ENCODE assay signal across 22 mouse cellular contexts in genomic region chr19:59354906-59355305, GRCm38 (mm10). TPM values are rescaled to one million over a fixed set of nuclear protein-coding genes. Genes with fewer than 3 reads are reported as not detected.
DNase-seq lines count a peak whose midpoint lies in the region; ATAC-seq and TF ChIP-seq lines count a peak whose summit lies in the region.
"Had no signal": no experiment of that assay in that cellular context is flagged by ENCODE, and none has a peak within 500 bp of the region (broad histone marks: within the 10 kb centered on the region; RNA-seq: fewer than 3 reads in every experiment).

No protein-coding gene starts in this region.

- H3K4me3 ChIP-seq in neural tube, embryonic 15.5 days (replicated peaks), result no peak overlapping the region
- no peak overlapping the region for H3K4me3 ChIP-seq in liver, embryonic 16.5 days (ENCODE audit: low read depth, low read length)
- no peak overlapping the region for H3K4me3 ChIP-seq in thymus, adult 2 months (ENCODE audit: control insufficient read depth, insufficient read depth, low read length)
- no peak overlapping the region for H3K4me3 ChIP-seq in limb, embryonic 10.5 days
- no peak overlapping the region for H3K4me3 ChIP-seq in hindbrain, embryonic 14.5 days (replicated peaks; ENCODE audit: low read length)
- H3K4me3 ChIP-seq: embryonic facial prominence, embryonic 13.5 days; forebrain, embryonic 13.5 days; gastrocnemius, adult 2 months; heart, embryonic 15.5 days; hindbrain, embryonic 10.5 days; hindbrain, embryonic 15.5 days had no signal

- no peaks in the 10 kb centered on the region for H3K4me1 ChIP-seq in neural tube, embryonic 15.5 days
- peaks cover 50% of the 10 kb centered on the region for H3K4me1 ChIP-seq in liver, embryonic 16.5 days (ENCODE audit: control insufficient read depth, low read depth, low read length)
- peaks cover 4% of the 10 kb centered on the region for H3K4me1 ChIP-seq in thymus, adult 2 months (replicated peaks; ENCODE audit: control insufficient read depth, insufficient read depth, low read length)
- no peaks in the 10 kb centered on the region for H3K4me1 ChIP-seq in limb, embryonic 10.5 days
- no peaks in the 10 kb centered on the region for H3K4me1 ChIP-seq in hindbrain, embryonic 14.5 days (replicated peaks; ENCODE audit: control insufficient read depth, insufficient read depth, low read length)
- H3K4me1 ChIP-seq: embryonic facial prominence, embryonic 13.5 days; forebrain, embryonic 13.5 days; hindbrain, embryonic 15.5 days had no signal

- no peak for ATAC-seq in neural tube, embryonic 15.5 days (ENCODE audit: low FRiP score)
- peak; percentile 68 for ATAC-seq in liver, embryonic 16.5 days (ENCODE audit: low read depth)
- ATAC-seq in hindbrain, embryonic 14.5 days (ENCODE audit: low FRiP score), result no peak
- ATAC-seq: activated CD4-positive, CD25-positive, alpha-beta regulatory T cell, adult 4 months; forebrain, embryonic 13.5 days; Patski had no signal

- TF ChIP-seq POLR2A in thymus, adult 2 months (IDR thresholded peaks at IDR 0.05; ENCODE audit: control insufficient read depth, extremely low read depth, insufficient read depth, low read length, poor library complexity), result no peak

- WGBS in neural tube, embryonic 15.5 days, result 74% methylated on average over 2 of the region's 2 CpGs
- 22% methylated on average over 2 of the region's 2 CpGs for WGBS in liver, embryonic 16.5 days (ENCODE audit: insufficient replicate concordance)
- 88% methylated on average over 2 of the region's 2 CpGs for WGBS in thymus, adult 2 months
- WGBS in limb, embryonic 10.5 days, result 55% methylated on average over 2 of the region's 2 CpGs
- WGBS in hindbrain, embryonic 14.5 days, result 76% methylated on average over 2 of the region's 2 CpGs

- no peak overlapping the region for H3K27ac ChIP-seq in neural tube, embryonic 15.5 days (replicated peaks)
- no peak overlapping the region for H3K27ac ChIP-seq in liver, embryonic 16.5 days (ENCODE audit: low read length)
- no peak overlapping the region for H3K27ac ChIP-seq in thymus, adult 2 months (ENCODE audit: control insufficient read depth, insufficient read depth, low read length)
- no peak overlapping the region for H3K27ac ChIP-seq in limb, embryonic 10.5 days
- H3K27ac ChIP-seq in hindbrain, embryonic 14.5 days, result no peak overlapping the region
- H3K27ac ChIP-seq: embryonic facial prominence, embryonic 13.5 days; forebrain, embryonic 13.5 days; gastrocnemius, adult 2 months; heart, embryonic 15.5 days; hindbrain, embryonic 10.5 days; hindbrain, embryonic 15.5 days had no signal

- H3K36me3 ChIP-seq in neural tube, embryonic 15.5 days, result no peaks in the 10 kb centered on the region
- no peaks in the 10 kb centered on the region for H3K36me3 ChIP-seq in liver, embryonic 16.5 days (ENCODE audit: control insufficient read depth, insufficient read depth)
- H3K36me3 ChIP-seq in thymus, adult 2 months (ENCODE audit: control insufficient read depth, insufficient read depth, low read length), result no peaks in the 10 kb centered on the region
- H3K36me3 ChIP-seq in limb, embryonic 10.5 days, result no peaks in the 10 kb centered on the region
- H3K36me3 ChIP-seq in hindbrain, embryonic 14.5 days (replicated peaks; ENCODE audit: control insufficient read depth, insufficient read depth), result no peaks in the 10 kb centered on the region
- H3K36me3 ChIP-seq: embryonic facial prominence, embryonic 13.5 days; heart, embryonic 15.5 days; hindbrain, embryonic 10.5 days; hindbrain, embryonic 15.5 days had no signal

- DNase-seq in heart, adult 11 months, result peak; percentile 65
- no peak for DNase-seq in heart, postnatal 25 days (ENCODE audit: low spot score)
- peak; percentile 8 for DNase-seq in neural tube, embryonic 10.5 days (ENCODE audit: extremely low spot score, low spot score)
- no peak for DNase-seq in thymus, adult 2 months
- DNase-seq in limb, embryonic 10.5 days (ENCODE audit: low spot score), result no peak
- DNase-seq in hindbrain, embryonic 14.5 days (ENCODE audit: low spot score), result no peak
- DNase-seq: adrenal gland, postnatal 14 days; cerebellum, adult 11-12 months; cerebellum, adult 9-11 months; cerebellum, postnatal 36 days; gastrocnemius, adult 2 months; gastrocnemius, postnatal 25 days; heart, postnatal 14 days had no signal

- no peaks in the 10 kb centered on the region for H3K9me3 ChIP-seq in neural tube, embryonic 15.5 days (replicated peaks)
- H3K9me3 ChIP-seq in liver, embryonic 16.5 days (replicated peaks; ENCODE audit: control insufficient read depth, low read length), result no peaks in the 10 kb centered on the region
- no peaks in the 10 kb centered on the region for H3K9me3 ChIP-seq in limb, embryonic 10.5 days (replicated peaks)
- H3K9me3 ChIP-seq in hindbrain, embryonic 14.5 days (ENCODE audit: control insufficient read depth, low read length), result no peaks in the 10 kb centered on the region
- H3K9me3 ChIP-seq: embryonic facial prominence, embryonic 13.5 days; forebrain, embryonic 13.5 days; heart, embryonic 15.5 days; hindbrain, embryonic 10.5 days; hindbrain, embryonic 15.5 days had no signal

- no peaks in the 10 kb centered on the region for H3K27me3 ChIP-seq in neural tube, embryonic 15.5 days (replicated peaks)
- H3K27me3 ChIP-seq in liver, embryonic 16.5 days (ENCODE audit: control insufficient read depth, insufficient read depth, low read depth, low read length), result no peaks in the 10 kb centered on the region
- H3K27me3 ChIP-seq in thymus, adult 2 months (ENCODE audit: control insufficient read depth, insufficient read depth, low read length), result no peaks in the 10 kb centered on the region; the same call in 1 of the 2 replicates
- H3K27me3 ChIP-seq in limb, embryonic 10.5 days (ENCODE audit: low read depth, poor library complexity, severe bottlenecking), result 0 out of 2 replicates have a peak, but pooled peaks cover 5% of the 10 kb centered on the region
- no peaks in the 10 kb centered on the region for H3K27me3 ChIP-seq in hindbrain, embryonic 14.5 days (ENCODE audit: control insufficient read depth, insufficient read depth, low read length)
- H3K27me3 ChIP-seq: forebrain, embryonic 13.5 days; hindbrain, embryonic 15.5 days had no signal

- no peak overlapping the region for H3K4me2 ChIP-seq in neural tube, embryonic 15.5 days
- no peak overlapping the region for H3K4me2 ChIP-seq in liver, embryonic 16.5 days (ENCODE audit: low read depth, low read length)
- H3K4me2 ChIP-seq in hindbrain, embryonic 14.5 days (replicated peaks), result no peak overlapping the region
- H3K4me2 ChIP-seq: embryonic facial prominence, embryonic 13.5 days; forebrain, embryonic 13.5 days; heart, embryonic 15.5 days; hindbrain, embryonic 15.5 days had no signal

- no peak overlapping the region for H3K9ac ChIP-seq in neural tube, embryonic 15.5 days (replicated peaks)
- H3K9ac ChIP-seq in liver, embryonic 16.5 days (ENCODE audit: low read depth, low read length), result no peak overlapping the region; the same call in 1 of the 2 replicates
- H3K9ac ChIP-seq in hindbrain, embryonic 14.5 days, result no peak overlapping the region
- H3K9ac ChIP-seq: embryonic facial prominence, embryonic 13.5 days; forebrain, embryonic 13.5 days; heart, embryonic 15.5 days; hindbrain, embryonic 15.5 days had no signal

- no peak for TF ChIP-seq CTCF in thymus, adult 2 months (IDR thresholded peaks at IDR 0.05; ENCODE audit: borderline replicate concordance, control insufficient read depth, extremely low read depth, insufficient read depth, low read length, poor library complexity)

- intact Hi-C loops in heart, postnatal 25 days (cut with DNase I), result no loop called here

RNA-seq across cellular contexts. Expression of gene Pdzd8, which starts 9.3 kb away (rescaled TPM):
- total RNA-seq in heart, postnatal 25 days (2021), result 10 to 100 TPM; 23.0 to 25.1 TPM
- 10.0 and 10.4 TPM in 2 replicates for polyA plus RNA-seq in neural tube, embryonic 15.5 days (2015; fragmentation: Nextera tagmentation; extraction: Ambion mirVana)
- polyA plus RNA-seq in liver, embryonic 16.5 days (2015; fragmentation: Nextera tagmentation; extraction: Ambion mirVana), result 3.1 and 3.3 TPM in 2 replicates
- 14.9 and 19.3 TPM in 2 replicates for polyA plus RNA-seq in thymus, adult 2 months (2012; rRNA removed)
- 10.7 and 12.4 TPM in 2 replicates for polyA plus RNA-seq in limb, embryonic 10.5 days (2016; fragmentation: Nextera tagmentation; extraction: Ambion mirVana)
- polyA plus RNA-seq in hindbrain, embryonic 14.5 days (2014; fragmentation: Nextera tagmentation; extraction: Ambion mirVana), result 17.5 and 18.6 TPM in 2 replicates

RNA-seq across cellular contexts. Expression of gene Rps12-ps3, which starts 32.8 kb away (rescaled TPM):
- 100 to 1,000 TPM; 247 to 305 TPM for total RNA-seq in heart, postnatal 25 days (2021)
- polyA plus RNA-seq in neural tube, embryonic 15.5 days (2015; fragmentation: Nextera tagmentation; extraction: Ambion mirVana), result 4.0 and 5.5 TPM in 2 replicates
- 14.1 and 14.7 TPM in 2 replicates for polyA plus RNA-seq in liver, embryonic 16.5 days (2015; fragmentation: Nextera tagmentation; extraction: Ambion mirVana)
- 3,486 and 3,839 TPM in 2 replicates for polyA plus RNA-seq in thymus, adult 2 months (2012; rRNA removed)
- 7.6 and 11.1 TPM in 2 replicates for polyA plus RNA-seq in limb, embryonic 10.5 days (2016; fragmentation: Nextera tagmentation; extraction: Ambion mirVana)
- 16.6 and 17.1 TPM in 2 replicates for polyA plus RNA-seq in hindbrain, embryonic 14.5 days (2014; fragmentation: Nextera tagmentation; extraction: Ambion mirVana)
- polyA plus RNA-seq: hindbrain, embryonic 15.5 days had no signal

Comparison
In these comparisons a context has a peak if more than half of its experiments do, and no peak if none do; other contexts are left out.
1. DNase-seq: peak in heart, adult 11 months (single experiment) and neural tube, embryonic 10.5 days (single experiment); none in heart, postnatal 25 days (single experiment), thymus, adult 2 months (single experiment), limb, embryonic 10.5 days (single experiment) and hindbrain, embryonic 14.5 days (single experiment).
2. RNA of gene Rps12-ps3, which starts 32.8 kb away (polyA plus RNA-seq): 3,486 to 3,839 TPM in thymus, adult 2 months; 16.6 to 17.1 TPM in hindbrain, embryonic 14.5 days, 14.1 to 14.7 TPM in liver, embryonic 16.5 days, 7.6 to 11.1 TPM in limb, embryonic 10.5 days and 4.0 to 5.5 TPM in neural tube, embryonic 15.5 days; every median in the first group is over 100 times any median in the second.